In genomic region chr9:62362835-62363385, GRCm38 (mm10) we compare ENCODE assay signal across 8 mouse cellular contexts. TPM values are rescaled to one million over a fixed set of nuclear protein-coding genes. Genes with fewer than 3 reads are reported as not detected.
DNase-seq lines count a peak whose midpoint lies in the region; ATAC-seq lines count a peak whose summit lies in the region.

No protein-coding gene starts in this region.

- 18% methylated on average over 11 of the region's 11 CpGs for WGBS in lung, embryonic 16.5 days
- 23% methylated on average over 11 of the region's 11 CpGs for WGBS in heart, embryonic 14.5 days
- 14% methylated on average over 11 of the region's 11 CpGs for WGBS in liver, embryonic 13.5 days (ENCODE audit: insufficient replicate concordance)
- 45% methylated on average over 11 of the region's 11 CpGs for WGBS in stomach, embryonic 16.5 days

- peak overlapping the region; percentile 64 for H3K4me2 ChIP-seq in lung, embryonic 16.5 days (ENCODE audit: low read depth, low read length)
- peak overlapping the region; percentile 68 for H3K4me2 ChIP-seq in heart, embryonic 14.5 days (ENCODE audit: low read length)
- H3K4me2 ChIP-seq in liver, embryonic 13.5 days: peak overlapping the region; percentile 67
- peak overlapping the region; percentile 62 for H3K4me2 ChIP-seq in stomach, embryonic 16.5 days (ENCODE audit: low read depth, low read length)

- H3K4me3 ChIP-seq in lung, embryonic 16.5 days (ENCODE audit: low read length): peak overlapping the region; percentile 30
- H3K4me3 ChIP-seq in heart, embryonic 14.5 days (ENCODE audit: control insufficient read depth in 1 of 2, insufficient read depth in 1 of 2, low read depth in 1 of 2, low read length in 2 of 2): peak overlapping the region in 1 of 2 experiments; percentile 27; a peak in 2 of 4 replicates
- H3K4me3 ChIP-seq in liver, embryonic 13.5 days (replicated peaks): peak overlapping the region; percentile 34
- peak overlapping the region; percentile 33 for H3K4me3 ChIP-seq in stomach, embryonic 16.5 days (replicated peaks; ENCODE audit: low read length)

- no peaks in the 10 kb centered on the region for H3K9me3 ChIP-seq in lung, embryonic 16.5 days (ENCODE audit: control insufficient read depth, low read length)
- no peaks in the 10 kb centered on the region for H3K9me3 ChIP-seq in heart, embryonic 14.5 days (ENCODE audit: control insufficient read depth, low read length)
- H3K9me3 ChIP-seq in liver, embryonic 13.5 days (replicated peaks): no peaks in the 10 kb centered on the region
- H3K9me3 ChIP-seq in stomach, embryonic 16.5 days (replicated peaks; ENCODE audit: control insufficient read depth, low read length): no peaks in the 10 kb centered on the region

- H3K27ac ChIP-seq in lung, embryonic 16.5 days (ENCODE audit: low read length): peak overlapping the region; percentile 64
- peak overlapping the region; percentile 14 to 61; a peak in 2 of 4 replicates for H3K27ac ChIP-seq in heart, embryonic 14.5 days (replicated peaks in 1 of 2; ENCODE audit: control insufficient read depth in 1 of 2, insufficient read depth in 1 of 2, low read depth in 2 of 2, low read length in 2 of 2)
- H3K27ac ChIP-seq in liver, embryonic 13.5 days: peak overlapping the region; percentile 59
- peak overlapping the region; percentile 36 for H3K27ac ChIP-seq in stomach, embryonic 16.5 days (ENCODE audit: low read length)

- peak overlapping the region; percentile 59 for H3K9ac ChIP-seq in lung, embryonic 16.5 days (ENCODE audit: low read length)
- peak overlapping the region; percentile 69; the same call in 1 of the 2 replicates for H3K9ac ChIP-seq in heart, embryonic 14.5 days (ENCODE audit: low read length)
- H3K9ac ChIP-seq in liver, embryonic 13.5 days: peak overlapping the region; percentile 62
- H3K9ac ChIP-seq in stomach, embryonic 16.5 days (ENCODE audit: low read length): peak overlapping the region; percentile 66

- H3K4me1 ChIP-seq in lung, embryonic 16.5 days (replicated peaks; ENCODE audit: control insufficient read depth, insufficient read depth, low read length): peaks cover 85% of the 10 kb centered on the region
- peaks cover 69 to 96% of the 10 kb centered on the region in 2 experiments for H3K4me1 ChIP-seq in heart, embryonic 14.5 days (ENCODE audit: control insufficient read depth in 2 of 2, insufficient read depth in 2 of 2, low read length in 2 of 2)
- peaks cover 100% of the 10 kb centered on the region for H3K4me1 ChIP-seq in liver, embryonic 13.5 days (replicated peaks)
- peaks cover 66% of the 10 kb centered on the region for H3K4me1 ChIP-seq in stomach, embryonic 16.5 days (ENCODE audit: control insufficient read depth, insufficient read depth, low read length)

- H3K27me3 ChIP-seq in lung, embryonic 16.5 days (ENCODE audit: control insufficient read depth, insufficient read depth, low read depth, low read length): no peaks in the 10 kb centered on the region
- H3K27me3 ChIP-seq in heart, embryonic 14.5 days (ENCODE audit: control insufficient read depth, insufficient read depth, low read length): no peaks in the 10 kb centered on the region
- no peaks in the 10 kb centered on the region for H3K27me3 ChIP-seq in liver, embryonic 13.5 days
- no peaks in the 10 kb centered on the region for H3K27me3 ChIP-seq in stomach, embryonic 16.5 days (ENCODE audit: control insufficient read depth, insufficient read depth, low read length)

- no peak for DNase-seq in lung, postnatal 4 days
- no peak for DNase-seq in liver, embryonic 13.5 days
- DNase-seq in adrenal gland, postnatal 25 days: no peak
- DNase-seq in ovary, postnatal 10 days (ENCODE audit: low spot score): no peak
- no peak for DNase-seq in retina, postnatal 1 day

- peaks cover 3% of the 10 kb centered on the region; the same call in 1 of the 2 replicates for H3K36me3 ChIP-seq in lung, embryonic 16.5 days (ENCODE audit: control insufficient read depth, insufficient read depth, low read length)
- peaks cover 21% of the 10 kb centered on the region for H3K36me3 ChIP-seq in heart, embryonic 14.5 days (ENCODE audit: control insufficient read depth, insufficient read depth, low read length)
- H3K36me3 ChIP-seq in liver, embryonic 13.5 days: peaks cover 23% of the 10 kb centered on the region
- no peaks in the 10 kb centered on the region for H3K36me3 ChIP-seq in stomach, embryonic 16.5 days (ENCODE audit: control insufficient read depth, insufficient read depth, low read length)

- no peak for ATAC-seq in lung, embryonic 16.5 days (ENCODE audit: low read depth)
- no peak for ATAC-seq in heart, embryonic 14.5 days (ENCODE audit: insufficient number of reproducible peaks, insufficient read depth, low FRiP score, low read depth)
- no peak for ATAC-seq in liver, embryonic 13.5 days (ENCODE audit: low read depth)
- no peak for ATAC-seq in stomach, embryonic 16.5 days (ENCODE audit: insufficient read depth, low FRiP score)

RNA-seq across cellular contexts. Expression of gene Anp32a, which starts 21.8 kb away (rescaled TPM):
- 195 and 205 TPM in 2 replicates for polyA plus RNA-seq in lung, embryonic 16.5 days (2015; fragmentation: Nextera tagmentation; extraction: Ambion mirVana)
- 92.8 and 109 TPM in 2 replicates for polyA plus RNA-seq in heart, embryonic 14.5 days (2014; fragmentation: Nextera tagmentation; extraction: Ambion mirVana)
- 102 and 117 TPM in 2 replicates for polyA plus RNA-seq in liver, embryonic 13.5 days (2015; fragmentation: Nextera tagmentation; extraction: Ambion mirVana)
- polyA plus RNA-seq in stomach, embryonic 16.5 days (2015; fragmentation: Nextera tagmentation; extraction: Ambion mirVana): 117 and 125 TPM in 2 replicates
- 271 and 320 TPM in 2 replicates for total RNA-seq in adrenal gland, postnatal 25 days (2021)
